Mouse (Mus musculus) forelimb bud, embryonic 11.5 days (tissue): ENCODE measurements at regions not wholly inside any gene's neighbourhood (a gene's known extent, or its start where the extent isn't known, plus 50 kb on each side); places are given as distances from the start of the nearest gene placed in this dataset.

Experiments used
- DNase-seq: peaks from one replicate; pipeline ENCODE4 v3.0.0-alpha.2; 2012; ENCODE audit warnings: low read depth, low spot score

- no peak for DNase-seq
Measured at GRCm38 (mm10) chr13:38878718-38879669, 81.7 kb downstream of the Slc35b3 start.

- DNase-seq = no peak
Measured at GRCm38 (mm10) chr13:38875923-38876322, 84.8 kb downstream of the Slc35b3 start.

- no peak for DNase-seq
Measured at GRCm38 (mm10) chr13:38864002-38864401, 96.7 kb downstream of the Slc35b3 start.

- no peak for DNase-seq
Measured at GRCm38 (mm10) chr13:38855742-38856141, 104.9 kb downstream of the Slc35b3 start.

- no peak for DNase-seq
Measured at GRCm38 (mm10) chr13:38854986-38855385, 105.7 kb downstream of the Slc35b3 start.

GRCm38 (mm10) chr13:38852868-38853267 is 107.8 kb downstream of the Slc35b3 start:
- no peak for DNase-seq

- no peak for DNase-seq
Measured at GRCm38 (mm10) chr13:38851820-38852219, 108.9 kb downstream of the Slc35b3 start.

GRCm38 (mm10) chr13:38838231-38838630 is 122.4 kb downstream of the Slc35b3 start:
- DNase-seq = no peak

- no peak for DNase-seq
Measured at GRCm38 (mm10) chr13:38825649-38826048, 135.0 kb downstream of the Slc35b3 start.

GRCm38 (mm10) chr13:38819526-38819925 is 141.1 kb downstream of the Slc35b3 start:
- DNase-seq = no peak

- DNase-seq = no peak
Measured at GRCm38 (mm10) chr13:38818781-38819180, 141.9 kb downstream of the Slc35b3 start.

- no peak for DNase-seq
Measured at GRCm38 (mm10) chr13:38816296-38816695, 144.4 kb downstream of the Slc35b3 start.

- DNase-seq = no peak
Measured at GRCm38 (mm10) chr13:38815002-38815707, 145.5 kb downstream of the Slc35b3 start.

- no peak for DNase-seq
Measured at GRCm38 (mm10) chr13:38798514-38798913, 139.7 kb upstream of the Eef1e1 start.

GRCm38 (mm10) chr13:38793456-38793855 is 134.6 kb upstream of the Eef1e1 start:
- no peak for DNase-seq

- no peak for DNase-seq
Measured at GRCm38 (mm10) chr13:38780630-38781010, 121.8 kb upstream of the Eef1e1 start.

GRCm38 (mm10) chr13:38779984-38780629 is 121.2 kb upstream of the Eef1e1 start:
- no peak for DNase-seq

GRCm38 (mm10) chr13:38776546-38776945 is 117.7 kb upstream of the Eef1e1 start:
- DNase-seq = peak; percentile 75

GRCm38 (mm10) chr13:38772996-38773395 is 114.1 kb upstream of the Eef1e1 start:
- peak; percentile 39 for DNase-seq

GRCm38 (mm10) chr13:38766133-38766532 is 107.3 kb upstream of the Eef1e1 start:
- DNase-seq = no peak

GRCm38 (mm10) chr13:38760261-38760660 is 101.4 kb upstream of the Eef1e1 start:
- DNase-seq = no peak

- no peak for DNase-seq
Measured at GRCm38 (mm10) chr13:38756629-38757227, 97.9 kb upstream of the Eef1e1 start.
